Mouse (Mus musculus) MEL (cell line): ENCODE data around the gene Fem1a. TPM values are rescaled to one million over a fixed set of nuclear protein-coding genes. Genes with fewer than 3 reads are reported as not detected.

ENCODE experiments used
- DNase-seq: peaks from one replicate; pipeline ENCODE4 v3.0.0; 2011; ENCODE audit warnings: low read depth, low spot score
- H3K27ac ChIP-seq: 2 replicates; pipeline ENCODE4 v1.5.1; 2012; ENCODE audit warnings: low read depth, mild to moderate bottlenecking, control low read depth, low read length, moderate library complexity; ENCODE audit not compliant: control insufficient read depth
- H3K27me3 ChIP-seq, 2 experiments: fragments of 150-350 bp in 1 of 2; sonication (generic) in 1 of 2; 2 replicates each; pipeline ENCODE4 v1.6.1; 2012; ENCODE audit warnings: low read length in 2 of 2, mild to moderate bottlenecking in 2 of 2, improper control_type of control experiment in 1 of 2, moderate library complexity in 1 of 2; ENCODE audit not compliant: insufficient read depth in 2 of 2, control insufficient read depth in 1 of 2
- H3K36me3 ChIP-seq, 2 experiments: 2 replicates each; pipeline ENCODE4 v1.6.1; 2012 to 2014; ENCODE audit warnings: low read length in 2 of 2, improper control_type of control experiment in 1 of 2, inconsistent platforms in 1 of 2, mild to moderate bottlenecking in 1 of 2; ENCODE audit not compliant: insufficient read depth in 2 of 2, control insufficient read depth in 1 of 2
- H3K4me1 ChIP-seq, 2 experiments: fragments of 150-350 bp in 1 of 2; sonication (generic) in 1 of 2; 2 replicates each; pipeline ENCODE4 v1.6.1; 2012; ENCODE audit warnings: low read length in 2 of 2, improper control_type of control experiment in 1 of 2, mild to moderate bottlenecking in 1 of 2; ENCODE audit not compliant: insufficient read depth in 2 of 2, control insufficient read depth in 1 of 2
- H3K4me3 ChIP-seq, 2 experiments: fragments of 150-350 bp in 1 of 2; sonication (generic) in 1 of 2; 2 replicates each; pipeline ENCODE4 v1.5.1; 2012; ENCODE audit warnings: low read depth in 2 of 2, low read length in 2 of 2, mild to moderate bottlenecking in 2 of 2, moderate library complexity in 2 of 2, control low read depth in 1 of 2, improper control_type of control experiment in 1 of 2; ENCODE audit not compliant: control insufficient read depth in 1 of 2, insufficient read depth in 1 of 2
- H3K79me2 ChIP-seq: 2 replicates; pipeline ENCODE4 v1.6.1; 2012; ENCODE audit warnings: mild to moderate bottlenecking, low read length, moderate library complexity; ENCODE audit not compliant: control insufficient read depth, poor library complexity, insufficient read depth
- H3K9ac ChIP-seq: 2 replicates; pipeline ENCODE4 v1.6.1; 2012; ENCODE audit warnings: low read depth, mild to moderate bottlenecking, control low read depth, low read length, moderate library complexity; ENCODE audit not compliant: control insufficient read depth, poor library complexity, severe bottlenecking
- H3K9me3 ChIP-seq: fragments of 150-350 bp; sonication (generic); replicated peaks from 2 replicates; pipeline ENCODE4 v1.6.1; 2012; ENCODE audit warnings: mild to moderate bottlenecking, low read length, improper control_type of control experiment, moderate library complexity; ENCODE audit not compliant: insufficient read depth
- CHD2 ChIP-seq: IDR thresholded peaks from 2 replicates; pipeline ENCODE4 v1.6.1; 2011; ENCODE audit warnings: low read length, improper control_type of control experiment
- GATA1 ChIP-seq: IDR thresholded peaks from 2 replicates; pipeline ENCODE4 v1.6.1; 2011; ENCODE audit warnings: low read depth, low read length, improper control_type of control experiment
- MAZ ChIP-seq: IDR thresholded peaks from 2 replicates; pipeline ENCODE4 v1.6.1; 2012; ENCODE audit warnings: low read depth, mild to moderate bottlenecking, inconsistent platforms, low read length, improper control_type of control experiment
- MXI1 ChIP-seq: IDR thresholded peaks from 2 replicates; pipeline ENCODE4 v1.6.1; 2011; ENCODE audit warnings: mild to moderate bottlenecking, low read depth, low read length, improper control_type of control experiment
- NRF1 ChIP-seq: IDR thresholded peaks from 2 replicates; pipeline ENCODE4 v1.6.1; 2014; ENCODE audit warnings: low read depth, mild to moderate bottlenecking, inconsistent platforms, low read length, improper control_type of control experiment, moderate library complexity; ENCODE audit not compliant: poor library complexity, insufficient read depth, severe bottlenecking
- POLR2AphosphoS5 ChIP-seq: IDR thresholded peaks from 2 replicates; pipeline ENCODE4 v1.6.1; 2012; ENCODE audit warnings: low read depth, borderline replicate concordance, mild to moderate bottlenecking, inconsistent platforms, low read length, moderate library complexity, mixed read lengths
- SMC3 ChIP-seq: IDR thresholded peaks from 2 replicates; pipeline ENCODE4 v1.6.1; 2011; ENCODE audit warnings: low read depth, low read length, improper control_type of control experiment
- TAL1 ChIP-seq: IDR thresholded peaks from 2 replicates; pipeline ENCODE4 v1.6.1; 2012; ENCODE audit warnings: mild to moderate bottlenecking, inconsistent platforms, low read length, moderate library complexity, mixed read lengths
- TBP ChIP-seq: IDR thresholded peaks from 2 replicates; pipeline ENCODE4 v1.8.0; 2011; ENCODE audit warnings: low read depth, low read length, improper control_type of control experiment
- USF1 ChIP-seq: IDR thresholded peaks from 2 replicates; pipeline ENCODE4 v1.6.1; 2014; ENCODE audit warnings: low read depth, mild to moderate bottlenecking, inconsistent platforms, low read length, improper control_type of control experiment, moderate library complexity
- ZNF384 ChIP-seq: IDR thresholded peaks from 2 replicates; pipeline ENCODE4 v1.6.1; 2012; ENCODE audit warnings: low read depth, mild to moderate bottlenecking, inconsistent platforms, low read length, improper control_type of control experiment
- polyA plus RNA-seq, 2 experiments: library from polyadenylated mRNA; stranded (reverse) in 1 of 2; unstranded in 1 of 2; fragments of >175 nt in 1 of 2; fragments of >200 nt in 1 of 2; gene quantifications; 2 replicates each; pipeline versions ENCODE4 v1.2.1 to v1.2.4; 2012; ENCODE audit warnings: low replicate concordance in 2 of 2, low read depth in 1 of 2; ENCODE audit not compliant: insufficient read length in 2 of 2, insufficient read depth in 1 of 2, missing spikeins in 1 of 2
- total RNA-seq: library from RNA; depleted of rRNA; stranded (reverse); fragments of 300-350 nt; gene quantifications from 2 replicates; pipeline ENCODE4 v1.2.3, GENCODE M21; 2012

Gene Fem1a
- total and polyA plus RNA-seq, 3 experiments = 17.1 to 21.5 TPM; not detected in 1

DNA sequence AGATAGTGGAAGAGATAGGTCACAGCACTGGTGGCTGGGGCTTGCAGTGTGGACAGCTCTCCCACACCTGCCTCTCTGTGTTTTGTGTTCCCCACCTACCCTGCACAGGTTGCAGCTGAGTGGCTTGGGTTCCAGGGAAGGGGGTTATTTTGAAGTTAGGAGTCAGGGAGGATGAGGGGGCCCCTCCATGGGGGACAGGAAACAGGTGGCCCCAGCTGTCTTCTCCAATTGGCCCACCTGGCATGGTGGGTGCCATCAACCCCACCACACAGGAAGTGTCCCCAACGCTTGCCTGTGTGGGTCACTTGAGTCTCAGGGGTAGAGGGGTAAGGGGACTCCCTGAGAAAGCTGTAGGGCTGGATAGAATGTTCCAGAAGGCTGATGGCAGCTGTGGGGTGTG lies 36.7 kb downstream of the Fem1a start:
- Histone ChIP-seq H3K79me2 (no peaks in the 10 kb centered on the region; the same call in 1 of the 2 replicates), H3K27ac (no peak overlapping the region), H3K36me3 (peaks cover 0 to 10% of the 10 kb centered on the region in 2 experiments; a peak in 2 of 4 replicates), H3K9ac (no peak overlapping the region), H3K9me3 (no peaks in the 10 kb centered on the region), H3K27me3 (no peaks in the 10 kb centered on the region), H3K4me3 (no peak overlapping the region), H3K4me1 (peaks cover 6 to 18% of the 10 kb centered on the region in 2 experiments; a peak in 3 of 4 replicates)
- DNase-seq = no peak
- TF ChIP-seq NRF1 (no peak), TBP (no peak), ZNF384 (no peak), MXI1 (no peak), POLR2AphosphoS5 (no peak)

- H3K4me1 ChIP-seq = peaks cover 2 to 9% of the 10 kb centered on the region in 2 experiments; a peak in 3 of 4 replicates
- H3K27ac ChIP-seq = no peak overlapping the region
- no peak overlapping the region for H3K4me3 ChIP-seq
- H3K27me3 ChIP-seq = no peaks in the 10 kb centered on the region
- H3K9me3 ChIP-seq = no peaks in the 10 kb centered on the region
- DNase-seq = no peak
- TF ChIP-seq SMC3 (no peak), TAL1 (no peak), GATA1 (no peak)
- H3K79me2 ChIP-seq = no peaks in the 10 kb centered on the region; the same call in 1 of the 2 replicates
- peaks cover 0 to 3% of the 10 kb centered on the region in 2 experiments; a peak in 2 of 4 replicates for H3K36me3 ChIP-seq
- no peak overlapping the region for H3K9ac ChIP-seq
Measured at GRCm38 (mm10) chr17:56294241-56294640, 37.6 kb downstream of the Fem1a start.

GRCm38 (mm10) chr17:56296201-56296600 lies 39.6 kb downstream of the Fem1a start:
- TF ChIP-seq CHD2 (no peak), MAZ (no peak), ZNF384 (no peak), USF1 (0 out of 2 replicates have a peak, but pooled peaks have one; percentile 26)
- Histone ChIP-seq H3K4me3 (no peak overlapping the region), H3K27me3 (no peaks in the 10 kb centered on the region), H3K79me2 (no peaks in the 10 kb centered on the region; the same call in 1 of the 2 replicates), H3K9ac (no peak overlapping the region), H3K4me1 (peaks cover 2 to 4% of the 10 kb centered on the region in 2 experiments; a peak in 3 of 4 replicates), H3K36me3 (peaks cover 0 to 3% of the 10 kb centered on the region in 2 experiments; a peak in 1 of 4 replicates), H3K9me3 (no peaks in the 10 kb centered on the region), H3K27ac (no peak overlapping the region)
- DNase-seq = no peak
